Mouse (Mus musculus) lung, postnatal 0 days (tissue): ENCODE data around the gene Actrt3. TPM values are rescaled to one million over a fixed set of nuclear protein-coding genes. Genes with fewer than 3 reads are reported as not detected.

Experiments
- ATAC-seq: fragments of 200-750 bp; cut with Nextera tagmentation; 2 replicates; pipeline ENCODE4 v1.8.0; 2017; ENCODE audit warnings: moderate library complexity
- DNase-seq: peaks from one replicate; pipeline ENCODE4 v3.0.0-alpha.2; 2016; ENCODE audit warnings: low spot score
- H3K27ac ChIP-seq: fragments of 300-500 bp; sonication (generic); 2 replicates; pipeline ENCODE4 v1.5.1; 2014; ENCODE audit warnings: antibody characterized with exemption, mild to moderate bottlenecking, low read length, mixed read lengths
- H3K27me3 ChIP-seq: fragments of 300-500 bp; sonication (generic); replicated peaks from 2 replicates; pipeline ENCODE4 v1.6.1; 2014; ENCODE audit warnings: low read length, mixed read lengths; ENCODE audit not compliant: insufficient read depth
- H3K36me3 ChIP-seq: fragments of 300-500 bp; sonication (generic); 2 replicates; pipeline ENCODE4 v1.6.1; 2014; ENCODE audit warnings: low read length, mixed read lengths; ENCODE audit not compliant: insufficient read depth
- H3K4me1 ChIP-seq: fragments of 300-500 bp; sonication (generic); 2 replicates; pipeline ENCODE4 v1.6.1; 2014; ENCODE audit warnings: antibody characterized with exemption, low read depth, low read length, mixed read lengths; ENCODE audit not compliant: insufficient read depth
- H3K4me2 ChIP-seq: fragments of 300-500 bp; sonication (generic); replicated peaks from 2 replicates; pipeline ENCODE4 v1.6.1; 2014; ENCODE audit warnings: low read depth, mild to moderate bottlenecking, low read length, moderate library complexity, mixed read lengths
- H3K4me3 ChIP-seq: fragments of 300-500 bp; sonication (generic); 2 replicates; pipeline ENCODE4 v1.5.1; 2014; ENCODE audit warnings: low read depth, low read length
- H3K9ac ChIP-seq: fragments of 300-500 bp; sonication (generic); replicated peaks from 2 replicates; pipeline ENCODE4 v1.6.1; 2014; ENCODE audit warnings: low read depth, mild to moderate bottlenecking
- H3K9me3 ChIP-seq: fragments of 300-500 bp; sonication (generic); 2 replicates; pipeline ENCODE4 v1.6.1; 2016; ENCODE audit warnings: low read length, mixed read lengths
- CTCF ChIP-seq: IDR thresholded peaks from 2 replicates; pipeline ENCODE4 v1.5.1; 2016; ENCODE audit warnings: antibody characterized with exemption, mild to moderate bottlenecking
- EP300 ChIP-seq: IDR thresholded peaks from 2 replicates; pipeline ENCODE4 v1.6.1; 2016; ENCODE audit warnings: antibody characterized with exemption, mild to moderate bottlenecking, control low read depth
- WGBS: fragments of 180-500 bp; shearing (Covaris S2); extraction: QIAGEN DNeasy Blood & Tissue Kit; methylation state at CpG from one replicate; pipeline ENCODE4 v1.1.7; 2014; 5-methylcytosine and 5-hydroxymethylcytosine counted together
- polyA plus RNA-seq: library from polyadenylated mRNA; unstranded; fragments of >200 nt; fragmentation: Nextera tagmentation; extraction: Ambion mirVana; gene quantifications from 2 replicates; pipeline ENCODE4 v1.2.1, GENCODE M21; 2015

Gene Actrt3
- polyA plus RNA-seq, 1 experiment from 2014 or later: not detected

GRCm38 (mm10) chr3:30602065-30602739 lies 2.5 kb upstream of the Actrt3 start, which contains the start of gene Mynn:
Mynn (plus strand) TSS chr3:30602065.
- Histone ChIP-seq H3K36me3 (peaks cover 7% of the 10 kb centered on the region; the same call in 1 of the 2 replicates), H3K27ac (peak within 1 kb of the TSS; percentile 97), H3K27me3 (no peaks in the 10 kb centered on the region), H3K9me3 (no peaks in the 10 kb centered on the region), H3K4me2 (peak within 1 kb of the TSS; percentile 58), H3K4me3 (peak within 1 kb of the TSS; percentile 81), H3K4me1 (peaks cover 9% of the 10 kb centered on the region; the same call in 1 of the 2 replicates), H3K9ac (peak within 1 kb of the TSS; percentile 78)
- DNase-seq: peak; percentile 98
- under 1% methylated on average over 37 of the region's 40 CpGs for WGBS
- TF ChIP-seq EP300 (no peak), CTCF (peak; percentile 73)
- peak; percentile 96 for ATAC-seq

- no peak overlapping the region for H3K9ac ChIP-seq
- no peak for TF ChIP-seq EP300
- no peak for TF ChIP-seq CTCF
Observed at GRCm38 (mm10) chr3:30601610-30602064, 1.9 kb upstream of the Actrt3 start.

GRCm38 (mm10) chr3:30601175-30601574 lies 1.4 kb upstream of the Actrt3 start:
- no peaks in the 10 kb centered on the region for H3K27me3 ChIP-seq
- H3K4me2 ChIP-seq: peak overlapping the region; percentile 58
- DNase-seq (peak; percentile 85), ATAC-seq (peak; percentile 11)
- H3K9ac ChIP-seq: no peak overlapping the region
- H3K36me3 ChIP-seq: peaks cover 4% of the 10 kb centered on the region; the same call in 1 of the 2 replicates
- no peaks in the 10 kb centered on the region for H3K9me3 ChIP-seq
- TF ChIP-seq CTCF (no peak), EP300 (peak; percentile 54)
- H3K4me3 ChIP-seq: peak overlapping the region; percentile 81
- H3K27ac ChIP-seq: peak overlapping the region; percentile 34; the same call in 1 of the 2 replicates
- under 1% methylated on average over 17 of the region's 17 CpGs for WGBS
- peaks cover 9% of the 10 kb centered on the region; the same call in 1 of the 2 replicates for H3K4me1 ChIP-seq

More at GRCm38 (mm10) chr3:30601610-30602064, 1.9 kb upstream of the Actrt3 start:
- Histone ChIP-seq H3K36me3 (peaks cover 4% of the 10 kb centered on the region; the same call in 1 of the 2 replicates), H3K9me3 (no peaks in the 10 kb centered on the region), H3K4me1 (peaks cover 9% of the 10 kb centered on the region; the same call in 1 of the 2 replicates), H3K27me3 (no peaks in the 10 kb centered on the region), H3K27ac (peak overlapping the region; percentile 97), H3K4me2 (peak overlapping the region; percentile 58), H3K4me3 (peak overlapping the region; percentile 81)
- 1% methylated on average over 13 of the region's 13 CpGs for whole genome bisulfite sequencing
- DNase-seq: no peak
- ATAC-seq: no peak

GRCm38 (mm10) chr3:30600717-30601116 lies 978 bp upstream of the Actrt3 start:
- H3K36me3 ChIP-seq: 0 out of 2 replicates have a peak, but pooled peaks cover under 1% of the 10 kb centered on the region
- DNase-seq (peak; percentile 18), ATAC-seq (no peak)
- peak overlapping the region; percentile 58 for H3K4me2 ChIP-seq
- H3K9ac ChIP-seq: no peak overlapping the region
- TF ChIP-seq CTCF (no peak), EP300 (no peak)
- peaks cover 9% of the 10 kb centered on the region; the same call in 1 of the 2 replicates for H3K4me1 ChIP-seq
- H3K27ac ChIP-seq: no peak overlapping the region
- no peaks in the 10 kb centered on the region for H3K27me3 ChIP-seq
- peak overlapping the region; percentile 81 for H3K4me3 ChIP-seq
- H3K9me3 ChIP-seq: no peaks in the 10 kb centered on the region
- under 1% methylated on average over 14 of the region's 14 CpGs for WGBS

GRCm38 (mm10) chr3:30597271-30597670 lies 2.5 kb downstream of the Actrt3 start:
- 85% methylated on average over 7 of the region's 7 CpGs for WGBS
- H3K27me3 ChIP-seq: no peaks in the 10 kb centered on the region
- H3K36me3 ChIP-seq: no peaks in the 10 kb centered on the region
- H3K9me3 ChIP-seq: no peaks in the 10 kb centered on the region
- ATAC-seq (no peak), DNase-seq (no peak)
- H3K4me3 ChIP-seq: no peak overlapping the region
- 0 out of 2 replicates have a peak, but pooled peaks cover 3% of the 10 kb centered on the region for H3K4me1 ChIP-seq
- TF ChIP-seq CTCF (no peak), EP300 (no peak)
- H3K9ac ChIP-seq: no peak overlapping the region
- H3K27ac ChIP-seq: no peak overlapping the region
- no peak overlapping the region for H3K4me2 ChIP-seq

GRCm38 (mm10) chr3:30595111-30595832 lies 4.5 kb downstream of the Actrt3 start:
- Histone ChIP-seq H3K27ac (no peak overlapping the region), H3K4me1 (0 out of 2 replicates have a peak, but pooled peaks cover 3% of the 10 kb centered on the region), H3K27me3 (no peaks in the 10 kb centered on the region), H3K4me2 (peak overlapping the region; percentile 88), H3K36me3 (no peaks in the 10 kb centered on the region), H3K9me3 (no peaks in the 10 kb centered on the region), H3K4me3 (peak overlapping the region; percentile 77), H3K9ac (peak overlapping the region; percentile 59)
- DNase-seq: peak; percentile 46
- TF ChIP-seq CTCF (no peak), EP300 (no peak)
- WGBS: under 1% methylated on average over 61 of the region's 62 CpGs
- peak; percentile 59 for ATAC-seq
